Mouse (Mus musculus) 3T3-L1 (cell line): ENCODE results near the gene Secisbp2l.
A peak's percentile ranks its signal among the peaks of the same experiment; 100 is the strongest.

Experiments used
- DNase-seq: peaks from one replicate; pipeline ENCODE4 v3.0.0-alpha.2; 2015; ENCODE audit warnings: low read depth, low spot score

The Secisbp2l gene

DNA sequence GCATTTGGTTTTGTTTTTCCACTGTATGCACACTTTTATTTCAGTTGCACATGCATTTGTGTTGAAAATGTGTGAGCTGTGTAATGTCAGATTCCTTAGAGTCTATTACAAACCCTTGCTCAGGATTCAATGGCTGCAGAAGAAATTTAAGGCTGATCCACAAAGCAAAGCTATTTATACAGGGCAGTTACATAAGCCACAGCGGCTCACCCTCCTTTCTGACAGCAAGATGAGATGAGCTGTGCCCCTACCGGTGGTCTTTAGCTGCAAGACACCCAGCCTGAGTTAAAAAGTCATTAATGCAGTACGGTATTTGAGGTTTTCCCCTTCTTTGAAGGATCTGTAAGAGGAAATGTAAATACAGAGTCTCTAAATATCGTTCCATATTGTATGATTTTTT lies 1.2 kb upstream of the Secisbp2l start:
- DNase-seq, result peak; percentile 15

- peak; percentile 44 for DNase-seq
Observed at GRCm38 (mm10) chr2:125781978-125782718, 522 bp downstream of the Secisbp2l start.

GRCm38 (mm10) chr2:125781006-125781405 lies 1.7 kb downstream of the Secisbp2l start:
- DNase-seq, result peak; percentile 63

DNA sequence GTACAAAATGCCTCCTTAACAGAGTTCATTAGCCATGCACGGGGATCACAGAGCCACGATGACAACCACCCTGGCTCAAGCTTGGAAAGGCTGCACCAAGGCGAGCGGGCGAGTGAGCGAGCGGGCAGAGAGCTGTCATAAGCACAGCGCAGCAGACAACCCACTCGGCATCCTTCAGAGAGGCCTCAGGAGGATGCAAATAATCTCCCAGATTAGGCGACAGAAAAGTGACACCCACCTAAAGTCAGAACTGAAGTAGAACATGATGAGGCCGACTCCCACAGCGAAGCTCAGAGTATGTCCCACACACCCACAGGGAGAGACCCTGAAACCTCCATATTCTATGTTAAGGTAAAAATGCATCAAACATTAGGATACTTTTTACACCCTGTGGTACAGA lies 4.3 kb downstream of the Secisbp2l start:
- DNase-seq, result no peak

GRCm38 (mm10) chr2:125777018-125777417 lies 5.7 kb downstream of the Secisbp2l start:
- DNase-seq, result no peak

DNA sequence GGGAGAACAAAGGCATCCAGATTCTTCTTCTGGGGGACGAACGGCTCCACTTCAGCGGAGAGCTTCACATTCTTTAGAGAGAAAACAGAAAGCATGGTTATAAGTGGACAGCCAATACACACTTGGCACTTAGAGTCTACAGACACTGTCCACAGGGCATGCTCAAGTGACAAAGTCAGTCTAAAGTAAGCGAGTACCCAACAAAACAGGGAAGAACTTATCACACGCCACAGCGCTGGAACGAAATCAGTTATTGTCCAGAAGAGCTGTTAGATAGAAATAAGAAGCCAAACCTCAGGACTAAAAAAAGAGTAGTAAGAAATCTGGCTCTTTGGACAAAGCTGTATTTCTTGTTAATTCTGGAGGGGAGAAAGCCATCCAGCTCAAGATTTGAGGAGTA lies 7.0 kb downstream of the Secisbp2l start:
- DNase-seq, result no peak

GRCm38 (mm10) chr2:125774846-125775245 lies 7.8 kb downstream of the Secisbp2l start:
- DNase-seq, result no peak

- peak; percentile 49 for DNase-seq
Observed at GRCm38 (mm10) chr2:125765029-125765428, 17.6 kb downstream of the Secisbp2l start.

DNA sequence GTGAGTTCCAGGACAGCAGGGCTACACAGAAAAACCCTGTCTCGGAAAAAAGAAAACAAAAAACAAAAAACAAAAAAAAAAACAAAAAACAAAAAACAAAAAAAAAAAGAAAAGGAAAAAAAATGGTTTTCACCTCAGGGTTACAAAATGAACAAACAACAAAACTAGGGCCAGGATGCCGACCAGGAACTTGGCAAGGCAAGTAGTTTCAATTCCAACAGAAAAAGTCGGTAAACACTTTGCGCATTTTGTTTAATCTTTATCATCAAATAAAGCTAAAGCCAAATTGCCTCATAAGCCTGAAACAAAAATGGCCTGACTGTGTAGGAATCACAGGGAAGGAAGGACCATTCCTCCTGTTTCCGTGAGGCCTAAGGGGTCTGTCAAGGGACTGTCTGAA lies 18.1 kb downstream of the Secisbp2l start:
- DNase-seq, result no peak

GRCm38 (mm10) chr2:125749330-125749729 lies 33.3 kb downstream of the Secisbp2l start:
- no peak for DNase-seq

- no peak for DNase-seq
Observed at GRCm38 (mm10) chr2:125739338-125739737, 43.3 kb downstream of the Secisbp2l start.

GRCm38 (mm10) chr2:125738718-125739117 lies 44.0 kb downstream of the Secisbp2l start:
- no peak for DNase-seq

- DNase-seq, result no peak
Observed at GRCm38 (mm10) chr2:125736025-125736343, 46.7 kb downstream of the Secisbp2l start.

GRCm38 (mm10) chr2:125735333-125736024 lies 47.2 kb downstream of the Secisbp2l start:
- DNase-seq, result peak; percentile 58

- no peak for DNase-seq
Observed at GRCm38 (mm10) chr2:125734741-125735140, 47.9 kb downstream of the Secisbp2l start.

DNA sequence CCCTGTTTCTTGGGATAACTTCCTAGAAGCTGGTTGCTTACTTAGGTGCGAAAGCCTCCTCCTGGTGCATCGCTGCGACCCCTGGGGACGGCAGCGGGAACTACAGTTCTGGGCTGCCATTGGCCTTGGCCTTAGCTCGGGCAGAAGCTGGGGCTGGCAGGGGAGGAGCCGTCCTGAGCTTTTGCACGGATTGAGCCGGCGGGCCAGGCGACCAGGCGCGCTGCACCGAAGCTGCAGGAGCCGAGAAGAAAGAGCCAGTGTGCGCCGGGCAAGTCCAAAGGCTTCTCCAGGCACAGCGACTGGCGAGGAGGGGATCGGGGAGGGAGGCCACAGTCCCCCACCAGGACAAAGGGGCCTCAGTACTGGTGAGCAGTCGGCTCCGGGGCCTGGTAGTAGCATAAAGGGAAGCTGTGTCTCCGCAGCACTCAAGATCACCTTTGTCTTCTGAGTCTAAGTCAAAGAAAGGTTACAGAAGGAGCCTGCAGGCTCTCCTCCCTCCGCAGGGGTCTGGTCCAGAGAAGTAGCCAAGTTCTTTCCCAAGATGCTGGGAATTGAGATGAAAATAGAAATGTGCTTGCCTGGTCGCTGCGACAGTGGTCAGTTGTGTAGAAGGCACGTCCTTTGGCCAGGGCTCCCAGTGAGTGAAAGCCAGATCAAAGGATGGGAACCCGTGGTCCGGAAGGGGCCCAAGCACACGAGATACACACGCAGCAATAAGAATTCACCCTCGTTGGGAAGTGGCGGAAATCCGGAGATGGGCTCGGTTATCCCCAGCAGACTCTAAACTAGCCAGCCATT lies 50.7 kb downstream of the Secisbp2l start:
- DNase-seq, result peak; percentile 92

GRCm38 (mm10) chr2:125724546-125725114 lies 58.0 kb downstream of the Secisbp2l start:
- no peak for DNase-seq

- peak; percentile 78 for DNase-seq
Observed at GRCm38 (mm10) chr2:125724086-125724430, 58.6 kb downstream of the Secisbp2l start, which contains the start of gene Shc4. Shc4 (minus strand) TSS chr2:125724148.

DNA sequence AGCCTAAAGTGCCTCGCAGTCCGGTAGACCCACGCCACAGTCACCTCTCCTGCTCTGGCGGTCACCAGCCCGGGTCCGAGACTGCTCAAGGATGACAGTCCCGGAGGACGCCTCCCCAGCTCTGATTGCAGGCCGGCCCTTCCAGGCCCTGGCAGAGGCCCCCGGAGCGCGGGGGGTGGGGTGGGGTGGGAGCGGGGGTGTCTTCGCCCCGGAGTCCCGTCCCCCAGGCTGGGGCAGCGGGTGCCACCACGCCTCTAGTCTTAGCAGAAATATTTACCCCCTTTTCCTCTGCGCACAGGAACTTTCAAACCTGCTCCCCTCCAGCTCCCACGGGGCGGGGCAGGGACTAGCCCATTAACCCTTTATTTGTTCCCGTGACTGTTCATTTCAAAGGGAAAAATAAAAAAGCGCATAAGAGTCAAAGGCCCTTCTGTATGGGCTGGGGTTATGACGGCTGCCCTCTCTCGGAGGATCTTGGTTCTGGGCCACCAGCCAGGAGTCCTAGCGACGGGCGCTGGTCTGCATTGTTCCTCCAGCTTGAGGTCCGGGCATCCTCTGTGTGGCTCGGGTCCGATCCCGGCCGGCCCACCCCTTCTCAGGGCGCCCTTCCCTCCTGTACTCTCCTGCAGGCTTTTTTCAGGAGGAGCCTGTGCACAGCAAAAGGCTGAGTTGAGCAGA lies 59.1 kb downstream of the Secisbp2l start:
- peak; percentile 74 for DNase-seq

GRCm38 (mm10) chr2:125723086-125723407 lies 59.6 kb downstream of the Secisbp2l start:
- no peak for DNase-seq

GRCm38 (mm10) chr2:125716599-125716998 lies 66.1 kb downstream of the Secisbp2l start:
- peak; percentile 76 for DNase-seq

- peak; percentile 57 for DNase-seq
Observed at GRCm38 (mm10) chr2:125706510-125706921, 76.2 kb downstream of the Secisbp2l start.
